Mouse (Mus musculus) CH12.LX (cell line): ENCODE measurements at regions not wholly inside any gene's neighbourhood (a gene's known extent, or its start where the extent isn't known, plus 50 kb on each side); places are given as distances from the start of the nearest gene placed in this dataset.

Source experiments
- DNase-seq: peaks from one replicate; pipeline ENCODE4 v3.0.0-alpha.2; 2013; ENCODE audit errors: extremely low read depth
- H3K27ac ChIP-seq: 2 replicates; pipeline ENCODE4 v1.5.1; 2012; ENCODE audit warnings: low read depth, mild to moderate bottlenecking, control low read depth, moderate library complexity; ENCODE audit not compliant: insufficient read depth
- H3K27me3 ChIP-seq: replicated peaks from 2 replicates; pipeline ENCODE3; 2012; ENCODE audit warnings: inconsistent platforms
- H3K36me3 ChIP-seq, 2 experiments: replicated peaks in 1 of 2; 2 replicates each; pipeline versions ENCODE3 to v1.6.1; 2012; ENCODE audit warnings: inconsistent platforms in 1 of 2, low read length in 1 of 2, mild to moderate bottlenecking in 1 of 2, mixed read lengths in 1 of 2, moderate library complexity in 1 of 2; ENCODE audit not compliant: control insufficient read depth in 1 of 2, insufficient read depth in 1 of 2
- H3K4me1 ChIP-seq, 2 experiments: 2 replicates each; pipeline ENCODE4 v1.6.1; 2012; ENCODE audit warnings: inconsistent platforms in 1 of 2, moderate library complexity in 1 of 2; ENCODE audit not compliant: insufficient read depth in 2 of 2, control insufficient read depth in 1 of 2
- H3K4me2 ChIP-seq: 2 replicates; pipeline ENCODE4 v1.6.1; 2012; ENCODE audit warnings: low read depth, mild to moderate bottlenecking, control low read depth; ENCODE audit not compliant: poor library complexity, insufficient read depth, severe bottlenecking
- H3K4me3 ChIP-seq, 3 experiments: fragments of 150-350 bp in 1 of 3; sonication (generic) in 1 of 3; replicated peaks in 1 of 3; 2 replicates each; pipeline versions ENCODE3 to v1.5.1; 2011 to 2012; ENCODE audit warnings: low read depth in 2 of 3, low read length in 2 of 3, mild to moderate bottlenecking in 2 of 3, moderate library complexity in 2 of 3, control low read depth in 1 of 3, improper control_type of control experiment in 1 of 3, inconsistent platforms in 1 of 3, mixed read lengths in 1 of 3; ENCODE audit not compliant: poor library complexity in 1 of 3
- H3K79me2 ChIP-seq: replicated peaks from 2 replicates; pipeline ENCODE4 v1.6.1; 2012; ENCODE audit warnings: mild to moderate bottlenecking, moderate library complexity; ENCODE audit not compliant: control insufficient read depth, poor library complexity, insufficient read depth, severe bottlenecking; ENCODE audit errors: extremely low read depth
- H3K9ac ChIP-seq: 2 replicates; pipeline ENCODE4 v1.6.1; 2012; ENCODE audit warnings: low read depth, mild to moderate bottlenecking, control low read depth, moderate library complexity; ENCODE audit not compliant: insufficient read depth
- H3K9me3 ChIP-seq: replicated peaks from 2 replicates; pipeline ENCODE3; 2012; ENCODE audit warnings: low read length, inconsistent platforms, mixed read lengths
- BHLHE40 ChIP-seq: IDR thresholded peaks from 2 replicates; pipeline ENCODE4 v1.6.1; 2011; ENCODE audit warnings: mild to moderate bottlenecking, low read depth, low read length, improper control_type of control experiment
- ELF1 ChIP-seq: IDR thresholded peaks from 2 replicates; pipeline ENCODE4 v1.6.1; 2014; ENCODE audit warnings: low read depth, mild to moderate bottlenecking, inconsistent platforms, low read length, improper control_type of control experiment
- EP300 ChIP-seq: IDR thresholded peaks from 2 replicates; pipeline ENCODE4 v1.6.1; 2011; ENCODE audit warnings: low read length, improper control_type of control experiment
- ETS1 ChIP-seq: conservative IDR thresholded peaks from 2 replicates; pipeline ENCODE4 v1.6.1; 2012; ENCODE audit warnings: low read depth, mild to moderate bottlenecking, inconsistent platforms, low read length, improper control_type of control experiment, moderate library complexity
- GABPA ChIP-seq: IDR thresholded peaks from 2 replicates; pipeline ENCODE4 v1.6.1; 2012; ENCODE audit warnings: low read depth, low read length, improper control_type of control experiment, inconsistent platforms; ENCODE audit not compliant: insufficient replicate concordance
- HCFC1 ChIP-seq: IDR thresholded peaks from 2 replicates; pipeline ENCODE4 v1.6.1; 2012; ENCODE audit warnings: low read depth, mild to moderate bottlenecking, inconsistent platforms, low read length, improper control_type of control experiment
- KAT2A ChIP-seq: IDR thresholded peaks from 2 replicates; pipeline ENCODE4 v1.6.1; 2012; ENCODE audit warnings: low read length, improper control_type of control experiment, inconsistent platforms; ENCODE audit not compliant: insufficient replicate concordance
- MYC ChIP-seq: IDR thresholded peaks from 2 replicates; pipeline ENCODE4 v1.6.1; 2011; ENCODE audit warnings: low read depth, mild to moderate bottlenecking, improper control_type of control experiment, low read length
- NELFE ChIP-seq: IDR thresholded peaks from 2 replicates; pipeline ENCODE4 v1.6.1; 2011; ENCODE audit warnings: low read depth, low read length, improper control_type of control experiment
- NRF1 ChIP-seq: IDR thresholded peaks from 2 replicates; pipeline ENCODE4 v1.6.1; 2014; ENCODE audit warnings: low read depth, mild to moderate bottlenecking, inconsistent platforms, low read length, improper control_type of control experiment, moderate library complexity
- POLR2A ChIP-seq: IDR thresholded peaks from 2 replicates; pipeline ENCODE4 v1.6.1; 2011; ENCODE audit warnings: low read depth, mild to moderate bottlenecking, improper control_type of control experiment, low read length
- RAD21 ChIP-seq: IDR thresholded peaks from 2 replicates; pipeline ENCODE4 v1.6.1; 2011; ENCODE audit warnings: low read depth, mild to moderate bottlenecking, low read length, improper control_type of control experiment, moderate library complexity
- SIN3A ChIP-seq: IDR thresholded peaks from 2 replicates; pipeline ENCODE4 v1.6.1; 2012; ENCODE audit warnings: low read length, improper control_type of control experiment, inconsistent platforms
- SMC3 ChIP-seq: IDR thresholded peaks from 2 replicates; pipeline ENCODE4 v1.6.1; 2011; ENCODE audit warnings: low read depth, low read length, improper control_type of control experiment
- TBP ChIP-seq: conservative IDR thresholded peaks from 2 replicates; pipeline ENCODE4 v1.6.1; 2011; ENCODE audit warnings: low read depth, low read length, improper control_type of control experiment
- UBTF ChIP-seq: IDR thresholded peaks from 2 replicates; pipeline ENCODE4 v1.6.1; 2012; ENCODE audit warnings: low read depth, mild to moderate bottlenecking, inconsistent platforms, low read length, improper control_type of control experiment, moderate library complexity
- dilution Hi-C: fragments of 300-500 bp; cut with MboI; formaldehyde crosslinking; loops from 2 replicates; pipeline ENCODE4 v1.14.3; 2020; ENCODE audit warnings: low sequenced_read_pairs; ENCODE audit not compliant: extremely low pct_unique_long_range_greater_than_20kb, extremely low pct_ligation_motif_present
- in situ Hi-C: fragments of 300-500 bp; cut with MboI; formaldehyde crosslinking; loops from 3 replicates; pipeline ENCODE4 v1.14.3; 2019; ENCODE audit warnings: low sequenced_read_pairs, low pct_ligation_motif_present, low pct_unique_long_range_greater_than_20kb, mixed read lengths

DNA sequence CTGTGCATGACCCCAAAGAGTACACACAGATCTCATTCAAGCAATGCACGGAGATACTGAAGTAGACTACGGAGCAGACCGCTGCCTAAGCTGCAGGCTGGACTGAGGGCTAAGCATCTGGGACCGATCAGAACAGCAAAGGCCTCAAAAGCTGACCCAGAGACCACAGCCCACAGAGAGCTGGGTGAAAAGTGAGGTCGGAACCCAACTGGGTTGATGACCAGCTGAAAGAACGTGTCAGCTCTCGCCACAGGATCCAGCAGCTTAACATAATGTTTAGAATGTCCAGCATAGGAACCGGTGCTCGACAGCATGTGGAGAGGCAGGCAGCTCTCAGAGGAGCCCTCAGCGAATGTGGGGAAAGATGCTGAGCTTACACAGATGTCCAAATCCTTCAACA is 67.4 kb upstream of the Prok2 start:
- Histone ChIP-seq H3K79me2 (no peaks in the 10 kb centered on the region), H3K9me3 (no peaks in the 10 kb centered on the region), H3K27ac (no peak overlapping the region)
- DNase-seq = no peak
- in situ Hi-C loops = loop anchor here (25.0 kb wide), 1 partner anchor 131 kb away; the partner anchor contains the start of genes Eif4e3 and Gm20696
- TF ChIP-seq ELF1 (no peak), POLR2A (no peak), NELFE (no peak), UBTF (no peak), EP300 (no peak), RAD21 (no peak), SIN3A (no peak), TBP (no peak), HCFC1 (no peak)
- TF ChIP-seq, all 38 proteins: peak for 0
- dilution Hi-C loops = no loop called here
- no peak overlapping the region for H3K4me2 ChIP-seq
- no peak overlapping the region for H3K4me3 ChIP-seq
- no peaks in the 10 kb centered on the region for H3K36me3 ChIP-seq
- no peaks in the 10 kb centered on the region for H3K27me3 ChIP-seq
- no peaks in the 10 kb centered on the region for H3K4me1 ChIP-seq
- H3K9ac ChIP-seq = no peak overlapping the region

- dilution Hi-C loops = no loop called here
- Histone ChIP-seq H3K4me2 (no peak overlapping the region), H3K79me2 (no peaks in the 10 kb centered on the region), H3K27ac (no peak overlapping the region), H3K4me1 (no peaks in the 10 kb centered on the region), H3K27me3 (no peaks in the 10 kb centered on the region), H3K4me3 (no peak overlapping the region), H3K36me3 (no peaks in the 10 kb centered on the region), H3K9me3 (no peaks in the 10 kb centered on the region), H3K9ac (no peak overlapping the region)
- DNase-seq = no peak
- TF ChIP-seq SMC3 (no peak), SIN3A (no peak), EP300 (no peak), KAT2A (no peak), ETS1 (no peak), BHLHE40 (no peak), NRF1 (no peak), MYC (no peak), GABPA (no peak)
- in situ Hi-C loops = loop anchor here (25.0 kb wide), 1 partner anchor 130 kb away; the partner anchor contains the start of genes Eif4e3 and Gm20696
Observed at GRCm38 (mm10) chr6:99792353-99792752, 66.2 kb upstream of the Prok2 start.
